In the genomic region with DNA sequence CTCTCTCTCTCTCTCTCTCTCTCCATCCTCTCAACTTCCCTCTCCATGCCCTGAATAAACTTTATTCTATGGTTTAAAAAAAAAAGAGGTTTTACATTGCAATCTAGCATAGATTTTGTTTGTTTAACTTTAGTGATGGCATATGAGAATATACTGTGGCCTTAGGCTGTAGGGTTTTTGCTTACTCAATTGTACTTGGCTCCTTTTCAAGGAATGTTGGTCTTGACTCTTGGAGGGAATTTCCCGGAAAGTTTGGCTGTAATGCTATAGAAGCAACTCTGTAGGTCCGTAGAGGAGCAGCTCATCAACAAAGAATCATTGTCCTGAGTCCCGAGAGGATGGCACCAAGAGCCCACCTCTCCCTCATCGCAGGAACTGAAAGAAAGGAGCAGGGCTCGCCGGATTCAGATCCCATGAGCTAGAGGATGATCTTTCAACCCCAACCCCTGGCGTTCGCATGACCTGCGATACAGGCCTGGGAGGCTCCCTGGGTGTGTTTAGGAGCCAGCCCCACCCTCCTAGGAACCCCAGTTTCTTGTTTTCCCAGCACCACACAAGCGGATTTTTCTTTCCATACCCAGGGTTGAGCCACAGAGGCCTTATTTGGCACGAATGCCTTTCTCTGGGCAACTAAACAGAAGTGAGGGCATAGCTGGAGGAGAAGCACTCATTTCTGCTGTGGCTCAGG, we compare ENCODE assay signal across 18 mouse cellular contexts. TPM values are rescaled to one million over a fixed set of nuclear protein-coding genes. Genes with fewer than 3 reads are reported as not detected.
DNase-seq lines count a peak whose midpoint lies in the region; ATAC-seq and TF ChIP-seq lines count a peak whose summit lies in the region.
"Had no signal": no experiment of that assay in that cellular context is flagged by ENCODE, and none has a peak within 500 bp of the region (broad histone marks: within the 10 kb centered on the region; RNA-seq: fewer than 3 reads in every experiment).

No protein-coding gene starts in this region.

- no peak overlapping the region for H3K27ac ChIP-seq in intestine, embryonic 15.5 days
- H3K27ac ChIP-seq in intestine, postnatal 0 days (ENCODE audit: low read depth, low read length), result no peak overlapping the region
- H3K27ac ChIP-seq in lung, postnatal 0 days (ENCODE audit: low read length), result no peak overlapping the region
- peak overlapping the region; percentile 81 for H3K27ac ChIP-seq in embryonic facial prominence, embryonic 12.5 days
- peak overlapping the region; percentile 11; the same call in 1 of the 2 replicates for H3K27ac ChIP-seq in limb, embryonic 13.5 days
- H3K27ac ChIP-seq: layer of hippocampus, adult 2 months; left cerebral cortex, adult 2 months; macrophage; midbrain, embryonic 15.5 days had no signal

- H3K9me3 ChIP-seq in intestine, embryonic 15.5 days, result no peaks in the 10 kb centered on the region
- no peaks in the 10 kb centered on the region for H3K9me3 ChIP-seq in intestine, postnatal 0 days (ENCODE audit: control insufficient read depth)
- H3K9me3 ChIP-seq in lung, postnatal 0 days (ENCODE audit: low read length), result no peaks in the 10 kb centered on the region
- no peaks in the 10 kb centered on the region for H3K9me3 ChIP-seq in embryonic facial prominence, embryonic 12.5 days
- no peaks in the 10 kb centered on the region for H3K9me3 ChIP-seq in limb, embryonic 13.5 days
- H3K9me3 ChIP-seq: heart, embryonic 12.5 days; midbrain, embryonic 15.5 days had no signal

- H3K4me1 ChIP-seq in intestine, embryonic 15.5 days (replicated peaks), result peaks cover 4% of the 10 kb centered on the region; the same call in 1 of the 2 replicates
- no peaks in the 10 kb centered on the region for H3K4me1 ChIP-seq in intestine, postnatal 0 days (replicated peaks; ENCODE audit: control insufficient read depth, insufficient read depth, low read length)
- H3K4me1 ChIP-seq in lung, postnatal 0 days (ENCODE audit: insufficient read depth, low read depth, low read length), result peaks cover 4% of the 10 kb centered on the region; the same call in 1 of the 2 replicates
- peaks cover 8% of the 10 kb centered on the region for H3K4me1 ChIP-seq in embryonic facial prominence, embryonic 12.5 days
- peaks cover 42% of the 10 kb centered on the region for H3K4me1 ChIP-seq in limb, embryonic 13.5 days

- ATAC-seq in intestine, embryonic 15.5 days, result peak; percentile 55; the same call in 1 of the 2 replicates
- ATAC-seq in intestine, postnatal 0 days, result no peak
- ATAC-seq in lung, postnatal 0 days, result peak; percentile 59
- no peak for ATAC-seq in embryonic facial prominence, embryonic 12.5 days (ENCODE audit: insufficient number of reproducible peaks, insufficient read depth, low FRiP score, low TSS enrichment)
- 0 out of 2 replicates have a peak, but pooled peaks have one; percentile 37 for ATAC-seq in limb, embryonic 13.5 days (ENCODE audit: low FRiP score, low read depth)
- ATAC-seq: midbrain, embryonic 15.5 days had no signal

- peak; percentile 83 for DNase-seq in lung, postnatal 0 days (ENCODE audit: low spot score)
- DNase-seq in lung, postnatal 36 days, result no peak
- no peak for DNase-seq in ovary, adult 18-20 months (ENCODE audit: low spot score)
- DNase-seq in natural killer cell, adult 2 months (ENCODE audit: low spot score in 2 of 2), result no peak
- DNase-seq: adrenal gland, postnatal 10 days; cerebellum, adult 2 months; gastrocnemius, postnatal 14 days; kidney, adult 2 months; liver had no signal

- no peak for TF ChIP-seq CTCF in intestine, postnatal 0 days (IDR thresholded peaks at IDR 0.05; ENCODE audit: low read depth)
- TF ChIP-seq CTCF in lung, postnatal 0 days (IDR thresholded peaks at IDR 0.05), result no peak

- H3K4me2 ChIP-seq in intestine, embryonic 15.5 days (replicated peaks), result no peak overlapping the region
- no peak overlapping the region for H3K4me2 ChIP-seq in intestine, postnatal 0 days (replicated peaks; ENCODE audit: low read depth)
- no peak overlapping the region for H3K4me2 ChIP-seq in lung, postnatal 0 days (replicated peaks; ENCODE audit: low read depth, low read length)
- 0 out of 2 replicates have a peak overlapping the region, but pooled peaks have one; percentile 13 for H3K4me2 ChIP-seq in embryonic facial prominence, embryonic 12.5 days (replicated peaks)
- no peak overlapping the region for H3K4me2 ChIP-seq in limb, embryonic 13.5 days (replicated peaks)
- H3K4me2 ChIP-seq: heart, embryonic 12.5 days; midbrain, embryonic 15.5 days had no signal

- WGBS in intestine, embryonic 15.5 days, result 69% methylated on average over 11 of the region's 11 CpGs
- WGBS in intestine, postnatal 0 days, result 68% methylated on average over 11 of the region's 11 CpGs
- 51% methylated on average over 11 of the region's 11 CpGs for WGBS in lung, postnatal 0 days
- 39% methylated on average over 11 of the region's 11 CpGs for WGBS in embryonic facial prominence, embryonic 12.5 days
- WGBS in limb, embryonic 13.5 days, result 68% methylated on average over 11 of the region's 11 CpGs

- H3K4me3 ChIP-seq in intestine, embryonic 15.5 days (replicated peaks), result no peak overlapping the region
- no peak overlapping the region for H3K4me3 ChIP-seq in intestine, postnatal 0 days (ENCODE audit: low read depth, low read length)
- no peak overlapping the region for H3K4me3 ChIP-seq in lung, postnatal 0 days (ENCODE audit: low read depth, low read length)
- H3K4me3 ChIP-seq in embryonic facial prominence, embryonic 12.5 days, result no peak overlapping the region
- H3K4me3 ChIP-seq in limb, embryonic 13.5 days, result no peak overlapping the region
- H3K4me3 ChIP-seq: heart, embryonic 12.5 days; layer of hippocampus, adult 2 months; left cerebral cortex, adult 2 months; midbrain, embryonic 15.5 days had no signal

- TF ChIP-seq EP300 in lung, postnatal 0 days (IDR thresholded peaks at IDR 0.05), result peak; percentile 52

- H3K9ac ChIP-seq in intestine, embryonic 15.5 days, result no peak overlapping the region
- H3K9ac ChIP-seq in intestine, postnatal 0 days (ENCODE audit: low read depth, low read length), result no peak overlapping the region
- no peak overlapping the region for H3K9ac ChIP-seq in lung, postnatal 0 days (replicated peaks; ENCODE audit: low read depth)
- no peak overlapping the region for H3K9ac ChIP-seq in embryonic facial prominence, embryonic 12.5 days
- H3K9ac ChIP-seq in limb, embryonic 13.5 days, result no peak overlapping the region
- H3K9ac ChIP-seq: heart, embryonic 12.5 days; midbrain, embryonic 15.5 days had no signal

- H3K36me3 ChIP-seq in intestine, embryonic 15.5 days, result no peaks in the 10 kb centered on the region
- H3K36me3 ChIP-seq in intestine, postnatal 0 days (ENCODE audit: control insufficient read depth, insufficient read depth), result no peaks in the 10 kb centered on the region
- H3K36me3 ChIP-seq in lung, postnatal 0 days (ENCODE audit: insufficient read depth, low read length), result no peaks in the 10 kb centered on the region
- H3K36me3 ChIP-seq in embryonic facial prominence, embryonic 12.5 days, result no peaks in the 10 kb centered on the region
- 0 out of 2 replicates have a peak, but pooled peaks cover 3% of the 10 kb centered on the region for H3K36me3 ChIP-seq in limb, embryonic 13.5 days
- H3K36me3 ChIP-seq: heart, embryonic 12.5 days; midbrain, embryonic 15.5 days had no signal

- H3K27me3 ChIP-seq in intestine, embryonic 15.5 days (replicated peaks), result no peaks in the 10 kb centered on the region
- no peaks in the 10 kb centered on the region for H3K27me3 ChIP-seq in intestine, postnatal 0 days (replicated peaks; ENCODE audit: control insufficient read depth, insufficient read depth, low read length)
- no peaks in the 10 kb centered on the region for H3K27me3 ChIP-seq in lung, postnatal 0 days (replicated peaks; ENCODE audit: insufficient read depth, low read length)
- H3K27me3 ChIP-seq in embryonic facial prominence, embryonic 12.5 days, result no peaks in the 10 kb centered on the region
- H3K27me3 ChIP-seq in limb, embryonic 13.5 days, result no peaks in the 10 kb centered on the region
- H3K27me3 ChIP-seq: heart, embryonic 12.5 days; midbrain, embryonic 15.5 days had no signal

RNA-seq across cellular contexts. Expression of a gene that starts 57.9 kb away (rescaled TPM):
- 2.6 and 2.8 TPM in 2 replicates for polyA plus RNA-seq in intestine, embryonic 15.5 days (2015; fragmentation: Nextera tagmentation; extraction: Ambion mirVana)
- polyA plus RNA-seq in intestine, postnatal 0 days (2015; fragmentation: Nextera tagmentation; extraction: Ambion mirVana), result 0.65 and 0.68 TPM in 2 replicates
- polyA plus RNA-seq in lung, postnatal 0 days (2015; fragmentation: Nextera tagmentation; extraction: Ambion mirVana), result 3.3 and 4.2 TPM in 2 replicates
- polyA plus RNA-seq in embryonic facial prominence, embryonic 12.5 days (2016; fragmentation: Nextera tagmentation; extraction: Ambion mirVana), result 7.1 and 8.3 TPM in 2 replicates
- 9.5 and 10.2 TPM in 2 replicates for polyA plus RNA-seq in limb, embryonic 13.5 days (2015; fragmentation: Nextera tagmentation; extraction: Ambion mirVana)
- polyA plus RNA-seq: macrophage had no signal

Comparison
In these comparisons a context has a peak if more than half of its experiments do, and no peak if none do; other contexts are left out.
1. ATAC-seq: peak in intestine, embryonic 15.5 days (single experiment), lung, postnatal 0 days (single experiment) and limb, embryonic 13.5 days (single experiment); none in intestine, postnatal 0 days (single experiment) and embryonic facial prominence, embryonic 12.5 days (single experiment).
2. H3K27ac ChIP-seq: peak in embryonic facial prominence, embryonic 12.5 days (single experiment) and limb, embryonic 13.5 days (single experiment); none in intestine, embryonic 15.5 days (single experiment), intestine, postnatal 0 days (single experiment) and lung, postnatal 0 days (single experiment).